ENCODE assay signal across 10 mouse cellular contexts in genomic region chr14:67613221-67613620, GRCm38 (mm10).
DNase-seq lines count a peak whose midpoint lies in the region; ATAC-seq lines count a peak whose summit lies in the region.
"Had no signal": no experiment of that assay in that cellular context is flagged by ENCODE, and none has a peak within 500 bp of the region (broad histone marks: within the 10 kb centered on the region; RNA-seq: fewer than 3 reads in every experiment).

No protein-coding gene starts in this region.

- H3K9me3 ChIP-seq in megakaryocyte, embryonic 14.5 days = no peaks in the 10 kb centered on the region
- no peaks in the 10 kb centered on the region for H3K9me3 ChIP-seq in heart, embryonic 14.5 days (ENCODE audit: control insufficient read depth, low read length)
- no peaks in the 10 kb centered on the region for H3K9me3 ChIP-seq in stomach, embryonic 14.5 days (ENCODE audit: control insufficient read depth, low read depth, low read length)

- peaks cover 24% of the 10 kb centered on the region for H3K4me1 ChIP-seq in megakaryocyte, embryonic 14.5 days
- peaks cover 2 to 5% of the 10 kb centered on the region in 2 experiments; a peak in 2 of 4 replicates for H3K4me1 ChIP-seq in heart, embryonic 14.5 days (ENCODE audit: control insufficient read depth in 2 of 2, insufficient read depth in 2 of 2, low read length in 2 of 2)
- peaks cover 12% of the 10 kb centered on the region; the same call in 1 of the 2 replicates for H3K4me1 ChIP-seq in stomach, embryonic 14.5 days (ENCODE audit: control insufficient read depth, insufficient read depth, low read length)

- no peak overlapping the region for H3K9ac ChIP-seq in heart, embryonic 14.5 days (ENCODE audit: low read length)
- no peak overlapping the region for H3K9ac ChIP-seq in stomach, embryonic 14.5 days (replicated peaks; ENCODE audit: low read depth, low read length)

- peaks cover 48% of the 10 kb centered on the region for H3K27me3 ChIP-seq in megakaryocyte, embryonic 14.5 days (replicated peaks)
- 0 out of 2 replicates have a peak, but pooled peaks cover 8% of the 10 kb centered on the region for H3K27me3 ChIP-seq in heart, embryonic 14.5 days (ENCODE audit: control insufficient read depth, insufficient read depth, low read length)
- H3K27me3 ChIP-seq in stomach, embryonic 14.5 days (ENCODE audit: control insufficient read depth, insufficient read depth, low read length) = 0 out of 2 replicates have a peak, but pooled peaks cover 2% of the 10 kb centered on the region

- peak; percentile 35 to 66 for DNase-seq in kidney, postnatal 36 days
- DNase-seq in thymus, postnatal 14 days = no peak
- DNase-seq in thymus, postnatal 0 days (ENCODE audit: low spot score) = no peak
- no peak for DNase-seq in layer of hippocampus, postnatal 14 days (ENCODE audit: low spot score in 2 of 2)

- 47% methylated on average over 14 of the region's 14 CpGs for WGBS in heart, embryonic 14.5 days
- WGBS in stomach, embryonic 14.5 days = 14% methylated on average over 14 of the region's 14 CpGs

- H3K4me3 ChIP-seq in megakaryocyte, embryonic 14.5 days (replicated peaks) = peak overlapping the region; percentile 83
- H3K4me3 ChIP-seq in heart, embryonic 14.5 days (ENCODE audit: control insufficient read depth in 1 of 2, insufficient read depth in 1 of 2, low read depth in 1 of 2, low read length in 2 of 2) = peak overlapping the region in 1 of 2 experiments; percentile 25; a peak in 2 of 4 replicates
- H3K4me3 ChIP-seq in stomach, embryonic 14.5 days (ENCODE audit: low read depth, low read length) = peak overlapping the region; percentile 19

- H3K4me2 ChIP-seq in heart, embryonic 14.5 days (ENCODE audit: low read length) = peak overlapping the region; percentile 50
- peak overlapping the region; percentile 45 for H3K4me2 ChIP-seq in stomach, embryonic 14.5 days (replicated peaks; ENCODE audit: low read depth, low read length)

- no peak overlapping the region for H3K27ac ChIP-seq in heart, embryonic 14.5 days (replicated peaks in 1 of 2; ENCODE audit: control insufficient read depth in 1 of 2, insufficient read depth in 1 of 2, low read depth in 2 of 2, low read length in 2 of 2)
- no peak overlapping the region for H3K27ac ChIP-seq in stomach, embryonic 14.5 days (ENCODE audit: low read length)

- H3K36me3 ChIP-seq in megakaryocyte, embryonic 14.5 days (replicated peaks; ENCODE audit: low read length) = no peaks in the 10 kb centered on the region
- no peaks in the 10 kb centered on the region for H3K36me3 ChIP-seq in heart, embryonic 14.5 days (ENCODE audit: control insufficient read depth, insufficient read depth, low read length)
- H3K36me3 ChIP-seq in stomach, embryonic 14.5 days (ENCODE audit: control insufficient read depth, insufficient read depth, low read length) = no peaks in the 10 kb centered on the region

- ATAC-seq in megakaryocyte, adult 5-6 weeks (ENCODE audit: poor library complexity, severe bottlenecking) = no peak
- no peak for ATAC-seq in heart, embryonic 14.5 days (ENCODE audit: insufficient number of reproducible peaks, insufficient read depth, low FRiP score, low read depth)
- ATAC-seq in stomach, embryonic 14.5 days (ENCODE audit: insufficient number of reproducible peaks, insufficient read depth, low FRiP score, low read depth) = no peak
- ATAC-seq: forebrain, embryonic 16.5 days; Patski had no signal

Comparison
In these comparisons a context has a peak if more than half of its experiments do, and no peak if none do; other contexts are left out.
1. DNase-seq: peak in kidney, postnatal 36 days (2 of 2); none in thymus, postnatal 14 days (single experiment), thymus, postnatal 0 days (single experiment) and layer of hippocampus, postnatal 14 days (0 of 2).